Mouse (Mus musculus) CH12.LX (cell line): ENCODE results near the gene Ulk4. TPM values are rescaled to one million over a fixed set of nuclear protein-coding genes. Genes with fewer than 3 reads are reported as not detected.

ENCODE experiments used
- DNase-seq: peaks from one replicate; pipeline ENCODE4 v3.0.0-alpha.2; 2013; ENCODE audit errors: extremely low read depth
- H3K27ac ChIP-seq: 2 replicates; pipeline ENCODE4 v1.5.1; 2012; ENCODE audit warnings: low read depth, mild to moderate bottlenecking, control low read depth, moderate library complexity; ENCODE audit not compliant: insufficient read depth
- H3K27me3 ChIP-seq: replicated peaks from 2 replicates; pipeline ENCODE3; 2012; ENCODE audit warnings: inconsistent platforms
- H3K36me3 ChIP-seq, 2 experiments: replicated peaks in 1 of 2; 2 replicates each; pipeline versions ENCODE3 to v1.6.1; 2012; ENCODE audit warnings: inconsistent platforms in 1 of 2, low read length in 1 of 2, mild to moderate bottlenecking in 1 of 2, mixed read lengths in 1 of 2, moderate library complexity in 1 of 2; ENCODE audit not compliant: control insufficient read depth in 1 of 2, insufficient read depth in 1 of 2
- H3K4me1 ChIP-seq, 2 experiments: 2 replicates each; pipeline ENCODE4 v1.6.1; 2012; ENCODE audit warnings: inconsistent platforms in 1 of 2, moderate library complexity in 1 of 2; ENCODE audit not compliant: insufficient read depth in 2 of 2, control insufficient read depth in 1 of 2
- H3K4me2 ChIP-seq: 2 replicates; pipeline ENCODE4 v1.6.1; 2012; ENCODE audit warnings: low read depth, mild to moderate bottlenecking, control low read depth; ENCODE audit not compliant: poor library complexity, insufficient read depth, severe bottlenecking
- H3K4me3 ChIP-seq, 3 experiments: fragments of 150-350 bp in 1 of 3; sonication (generic) in 1 of 3; replicated peaks in 1 of 3; 2 replicates each; pipeline versions ENCODE3 to v1.5.1; 2011 to 2012; ENCODE audit warnings: low read depth in 2 of 3, low read length in 2 of 3, mild to moderate bottlenecking in 2 of 3, moderate library complexity in 2 of 3, control low read depth in 1 of 3, improper control_type of control experiment in 1 of 3, inconsistent platforms in 1 of 3, mixed read lengths in 1 of 3; ENCODE audit not compliant: poor library complexity in 1 of 3
- H3K79me2 ChIP-seq: replicated peaks from 2 replicates; pipeline ENCODE4 v1.6.1; 2012; ENCODE audit warnings: mild to moderate bottlenecking, moderate library complexity; ENCODE audit not compliant: control insufficient read depth, poor library complexity, insufficient read depth, severe bottlenecking; ENCODE audit errors: extremely low read depth
- H3K9ac ChIP-seq: 2 replicates; pipeline ENCODE4 v1.6.1; 2012; ENCODE audit warnings: low read depth, mild to moderate bottlenecking, control low read depth, moderate library complexity; ENCODE audit not compliant: insufficient read depth
- H3K9me3 ChIP-seq: replicated peaks from 2 replicates; pipeline ENCODE3; 2012; ENCODE audit warnings: low read length, inconsistent platforms, mixed read lengths
- CHD2 ChIP-seq: IDR thresholded peaks from 2 replicates; pipeline ENCODE4 v1.6.1; 2011; ENCODE audit warnings: low read length, improper control_type of control experiment
- E2F4 ChIP-seq: IDR thresholded peaks from 2 replicates; pipeline ENCODE4 v1.6.1; 2011; ENCODE audit warnings: low read depth, low read length, improper control_type of control experiment; ENCODE audit not compliant: insufficient replicate concordance
- GABPA ChIP-seq: IDR thresholded peaks from 2 replicates; pipeline ENCODE4 v1.6.1; 2012; ENCODE audit warnings: low read depth, low read length, improper control_type of control experiment, inconsistent platforms; ENCODE audit not compliant: insufficient replicate concordance
- IRF4 ChIP-seq: IDR thresholded peaks from 2 replicates; pipeline ENCODE4 v1.6.1; 2014; ENCODE audit warnings: low read depth, mild to moderate bottlenecking, inconsistent platforms, low read length, improper control_type of control experiment
- JUN ChIP-seq: IDR thresholded peaks from 2 replicates; pipeline ENCODE4 v1.6.1; 2011; ENCODE audit warnings: low read depth, mild to moderate bottlenecking, low read length, improper control_type of control experiment, moderate library complexity; ENCODE audit not compliant: insufficient read depth
- JUND ChIP-seq: conservative IDR thresholded peaks from 2 replicates; pipeline ENCODE4 v1.6.1; 2011; ENCODE audit warnings: low read depth, low read length, improper control_type of control experiment
- MAFK ChIP-seq: IDR thresholded peaks from 2 replicates; pipeline ENCODE4 v1.6.1; 2011; ENCODE audit warnings: low read length, improper control_type of control experiment; ENCODE audit not compliant: insufficient replicate concordance
- MAX ChIP-seq: IDR thresholded peaks from 2 replicates; pipeline ENCODE4 v1.6.1; 2011; ENCODE audit warnings: low read length, improper control_type of control experiment
- MAZ ChIP-seq: IDR thresholded peaks from 2 replicates; pipeline ENCODE4 v1.6.1; 2012; ENCODE audit warnings: low read depth, mild to moderate bottlenecking, inconsistent platforms, low read length, improper control_type of control experiment, moderate library complexity
- MXI1 ChIP-seq: IDR thresholded peaks from 2 replicates; pipeline ENCODE4 v1.6.1; 2011; ENCODE audit warnings: mild to moderate bottlenecking, low read depth, low read length, improper control_type of control experiment
- MYC ChIP-seq: IDR thresholded peaks from 2 replicates; pipeline ENCODE4 v1.6.1; 2011; ENCODE audit warnings: low read depth, mild to moderate bottlenecking, improper control_type of control experiment, low read length
- NELFE ChIP-seq: IDR thresholded peaks from 2 replicates; pipeline ENCODE4 v1.6.1; 2011; ENCODE audit warnings: low read depth, low read length, improper control_type of control experiment
- POLR2A ChIP-seq: IDR thresholded peaks from 2 replicates; pipeline ENCODE4 v1.6.1; 2011; ENCODE audit warnings: low read depth, mild to moderate bottlenecking, improper control_type of control experiment, low read length
- RAD21 ChIP-seq: IDR thresholded peaks from 2 replicates; pipeline ENCODE4 v1.6.1; 2011; ENCODE audit warnings: low read depth, mild to moderate bottlenecking, low read length, improper control_type of control experiment, moderate library complexity
- SIN3A ChIP-seq: IDR thresholded peaks from 2 replicates; pipeline ENCODE4 v1.6.1; 2012; ENCODE audit warnings: low read length, improper control_type of control experiment, inconsistent platforms
- TBP ChIP-seq: conservative IDR thresholded peaks from 2 replicates; pipeline ENCODE4 v1.6.1; 2011; ENCODE audit warnings: low read depth, low read length, improper control_type of control experiment
- USF2 ChIP-seq: conservative IDR thresholded peaks from 2 replicates; pipeline ENCODE4 v1.6.1; 2011; ENCODE audit warnings: low read depth, low read length, improper control_type of control experiment
- ZC3H11A ChIP-seq: IDR thresholded peaks from 2 replicates; pipeline ENCODE4 v1.6.1; 2012; ENCODE audit warnings: low read depth, mild to moderate bottlenecking, inconsistent platforms, low read length, improper control_type of control experiment
- ZNF384 ChIP-seq: IDR thresholded peaks from 2 replicates; pipeline ENCODE4 v1.6.1; 2012; ENCODE audit warnings: low read depth, low read length, improper control_type of control experiment, inconsistent platforms
- dilution Hi-C: fragments of 300-500 bp; cut with MboI; formaldehyde crosslinking; loops from 2 replicates; pipeline ENCODE4 v1.14.3; 2020; ENCODE audit warnings: low sequenced_read_pairs; ENCODE audit not compliant: extremely low pct_unique_long_range_greater_than_20kb, extremely low pct_ligation_motif_present
- in situ Hi-C: fragments of 300-500 bp; cut with MboI; formaldehyde crosslinking; loops from 3 replicates; pipeline ENCODE4 v1.14.3; 2019; ENCODE audit warnings: low sequenced_read_pairs, low pct_ligation_motif_present, low pct_unique_long_range_greater_than_20kb, mixed read lengths
- polyA plus RNA-seq: library from polyadenylated mRNA; unstranded; fragments of >175 nt; gene quantifications from 2 replicates; pipeline ENCODE4 v1.2.1, GENCODE M21; 2012; ENCODE audit warnings: low read depth; ENCODE audit not compliant: insufficient read length
- total RNA-seq, 2 experiments: library from RNA; depleted of rRNA; stranded (reverse); fragments of 300-350 nt in 1 of 2; fragments of >200 nt in 1 of 2; gene quantifications; 2 replicates each; pipeline ENCODE4 v1.2.3; 2012 to 2014

The Ulk4 gene
- total and polyA plus RNA-seq, 3 experiments, result 1.6 to 25.8 (median 18.5) TPM

GRCm38 (mm10) chr9:121247047-121247446 is 29.9 kb downstream of the Ulk4 start:
- Histone ChIP-seq H3K27ac (no peak overlapping the region), H3K4me3 (no peak overlapping the region), H3K36me3 (peaks cover 19 to 70% of the 10 kb centered on the region in 2 experiments), H3K9me3 (no peaks in the 10 kb centered on the region), H3K4me2 (no peak overlapping the region), H3K27me3 (no peaks in the 10 kb centered on the region), H3K79me2 (no peaks in the 10 kb centered on the region), H3K9ac (no peak overlapping the region), H3K4me1 (peaks cover 0 to 16% of the 10 kb centered on the region in 2 experiments; a peak in 2 of 4 replicates)
- DNase-seq, result no peak
- dilution Hi-C loops, result no loop called here
- no peak for TF ChIP-seq IRF4
- TF ChIP-seq POLR2A, result no peak
- in situ Hi-C loops, result loop anchor here (10.0 kb wide), 2 partner anchors 228 to 368 kb away; no protein-coding TSS in a partner anchor

- no peak overlapping the region for H3K4me2 ChIP-seq
- no peaks in the 10 kb centered on the region for H3K27me3 ChIP-seq
- no peak overlapping the region for H3K9ac ChIP-seq
- DNase-seq, result no peak
- H3K27ac ChIP-seq, result no peak overlapping the region
- H3K4me3 ChIP-seq, result no peak overlapping the region
- TF ChIP-seq JUN (no peak), ZC3H11A (no peak), RAD21 (no peak), MAX (no peak), CHD2 (no peak), E2F4 (no peak), MAZ (no peak), ZNF384 (no peak), TBP (no peak), MXI1 (no peak), GABPA (no peak), NELFE (no peak), IRF4 (no peak), USF2 (no peak), MAFK (no peak), SIN3A (no peak), JUND (no peak), MYC (no peak)
- peaks cover 6 to 35% of the 10 kb centered on the region in 2 experiments for H3K36me3 ChIP-seq
- in situ Hi-C loops, result loop anchor here (10.0 kb wide), 2 partner anchors 232 to 372 kb away; no protein-coding TSS in a partner anchor
- no peaks in the 10 kb centered on the region for H3K9me3 ChIP-seq
- dilution Hi-C loops, result no loop called here
- peaks cover 0 to 21% of the 10 kb centered on the region in 2 experiments; a peak in 2 of 4 replicates for H3K4me1 ChIP-seq
- H3K79me2 ChIP-seq, result no peaks in the 10 kb centered on the region
Measured at GRCm38 (mm10) chr9:121242331-121242730, 34.7 kb downstream of the Ulk4 start.
